Mouse (Mus musculus) small intestine, adult 2 months (tissue): Measurements from ENCODE around the gene Sh3yl1. TPM values are rescaled to one million over a fixed set of nuclear protein-coding genes. Genes with fewer than 3 reads are reported as not detected.

Experiments used
- H3K27ac ChIP-seq: fragments of 200-500 bp; 2 replicates; pipeline ENCODE4 v1.5.1; 2012; ENCODE audit warnings: low read depth, low read length, control low read depth, inconsistent platforms; ENCODE audit not compliant: insufficient read depth
- H3K27me3 ChIP-seq: fragments of 200-500 bp; 2 replicates; pipeline ENCODE4 v1.6.1; 2012; ENCODE audit warnings: mild to moderate bottlenecking, moderate library complexity, low read length, inconsistent platforms; ENCODE audit not compliant: control insufficient read depth, insufficient read depth
- H3K36me3 ChIP-seq: fragments of 200-500 bp; 2 replicates; pipeline ENCODE4 v1.6.1; 2012; ENCODE audit warnings: mild to moderate bottlenecking, low read length, control low read depth, inconsistent platforms; ENCODE audit not compliant: control insufficient read depth, insufficient read depth
- H3K4me1 ChIP-seq: fragments of 200-500 bp; 2 replicates; pipeline ENCODE4 v1.6.1; 2012; ENCODE audit warnings: low read length, inconsistent platforms, mixed read lengths; ENCODE audit not compliant: control insufficient read depth, insufficient read depth, insufficient read length
- H3K4me3 ChIP-seq: fragments of 200-500 bp; 2 replicates; pipeline ENCODE4 v1.5.1; 2012; ENCODE audit warnings: low read depth, mild to moderate bottlenecking, control low read depth, inconsistent platforms, low read length, moderate library complexity
- CTCF ChIP-seq: fragments of 200-500 bp; IDR thresholded peaks from 2 replicates; pipeline ENCODE4 v1.5.1; 2012; ENCODE audit warnings: low read depth, mild to moderate bottlenecking, control low read depth, inconsistent platforms, low read length, moderate library complexity, mixed read lengths; ENCODE audit not compliant: insufficient replicate concordance, insufficient read length; ENCODE audit errors: extremely low read depth
- POLR2A ChIP-seq: fragments of 200-500 bp; IDR thresholded peaks from 2 replicates; pipeline ENCODE4 v1.6.1; 2012; ENCODE audit warnings: low read depth, mild to moderate bottlenecking, control low read depth, inconsistent platforms, low read length, moderate library complexity
- WGBS: fragments of 180-500 bp; shearing (Covaris S2); methylation state at CpG from one replicate; pipeline ENCODE4 v1.1.7; 2018; 5-methylcytosine and 5-hydroxymethylcytosine counted together
- polyA plus RNA-seq: library from polyadenylated mRNA; depleted of rRNA; stranded (reverse); fragments of >200 nt; gene quantifications from 2 replicates; pipeline ENCODE4 v1.2.3, GENCODE M21; 2012; rRNA removed

Gene Sh3yl1
- polyA plus RNA-seq, 1 experiment, result 3.4 TPM

GRCm38 (mm10) chr12:30944197-30944596 is 32.7 kb downstream of the Sh3yl1 start:
- Histone ChIP-seq H3K27me3 (no peaks in the 10 kb centered on the region), H3K27ac (peak overlapping the region; percentile 50), H3K36me3 (peaks cover 19% of the 10 kb centered on the region), H3K4me1 (peaks cover 4% of the 10 kb centered on the region; the same call in 1 of the 2 replicates), H3K4me3 (no peak overlapping the region)
- WGBS, result 64% methylated on average over 3 of the region's 3 CpGs
- TF ChIP-seq POLR2A, result no peak
- TF ChIP-seq CTCF, result no peak

DNA sequence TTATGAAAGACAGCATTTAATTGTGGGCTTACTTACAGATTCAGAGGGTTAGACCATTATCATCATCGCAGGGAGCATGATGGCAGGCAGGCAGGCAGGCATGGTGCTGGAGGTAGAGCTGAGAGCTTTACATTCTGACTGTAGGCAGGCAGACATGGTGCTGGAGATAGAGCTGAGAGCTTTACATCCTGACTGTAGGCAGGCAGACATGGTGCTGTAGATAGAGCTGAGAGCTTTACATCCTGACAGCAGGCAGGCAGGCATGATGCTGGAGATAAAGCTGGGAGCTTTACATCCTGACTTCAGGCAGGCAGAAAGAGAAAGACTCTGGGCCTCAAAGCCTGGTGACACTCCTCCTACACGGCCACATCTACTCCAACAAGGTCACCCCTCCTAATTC is 59.2 kb downstream of the Sh3yl1 start:
- Histone ChIP-seq H3K4me1 (no peaks in the 10 kb centered on the region), H3K4me3 (no peak overlapping the region), H3K27ac (no peak overlapping the region), H3K27me3 (no peaks in the 10 kb centered on the region), H3K36me3 (no peaks in the 10 kb centered on the region)
- 72% methylated on average over 2 of the region's 2 CpGs for WGBS
- TF ChIP-seq CTCF (no peak), POLR2A (no peak)

DNA sequence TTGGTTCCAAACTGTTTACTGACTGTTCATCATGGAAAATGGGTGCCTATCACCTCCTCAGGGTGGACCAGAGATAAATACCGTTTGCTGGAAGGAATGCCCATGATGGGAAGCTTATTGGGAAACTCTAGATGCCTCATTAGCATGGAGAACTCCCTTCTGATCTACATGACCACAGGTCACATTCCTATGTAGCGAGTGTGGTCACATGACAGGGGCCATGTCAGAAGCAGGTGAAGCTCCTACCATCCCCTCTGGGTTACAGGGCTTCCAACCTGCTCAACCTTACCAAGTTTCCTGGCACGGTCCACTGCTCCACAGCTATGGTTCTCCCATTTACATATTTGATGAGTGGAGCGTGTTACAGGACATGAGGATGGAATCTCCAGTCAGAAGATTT is 92.3 kb downstream of the Sh3yl1 start:
- H3K27ac ChIP-seq, result no peak overlapping the region
- WGBS, result 75% methylated on average over 4 of the region's 4 CpGs
- no peak for TF ChIP-seq CTCF
- no peak for TF ChIP-seq POLR2A
- H3K27me3 ChIP-seq, result no peaks in the 10 kb centered on the region
- H3K36me3 ChIP-seq, result no peaks in the 10 kb centered on the region
- H3K4me1 ChIP-seq, result no peaks in the 10 kb centered on the region
- H3K4me3 ChIP-seq, result no peak overlapping the region

- TF ChIP-seq POLR2A (no peak), CTCF (peak; percentile 81; the same call in 1 of the 2 replicates)
- no peaks in the 10 kb centered on the region for H3K27me3 ChIP-seq
- H3K27ac ChIP-seq, result no peak overlapping the region
- H3K36me3 ChIP-seq, result no peaks in the 10 kb centered on the region
- H3K4me1 ChIP-seq, result no peaks in the 10 kb centered on the region
- 15% methylated on average over 3 of the region's 3 CpGs for WGBS
- H3K4me3 ChIP-seq, result no peak overlapping the region
Observed at GRCm38 (mm10) chr12:31005010-31005409, 93.5 kb downstream of the Sh3yl1 start.

GRCm38 (mm10) chr12:31008171-31008570 is 96.7 kb downstream of the Sh3yl1 start:
- H3K36me3 ChIP-seq, result no peaks in the 10 kb centered on the region
- TF ChIP-seq CTCF (no peak), POLR2A (no peak)

More at GRCm38 (mm10) chr12:31008171-31008570, 96.7 kb downstream of the Sh3yl1 start:
- no peak overlapping the region for H3K4me3 ChIP-seq
- no peak overlapping the region for H3K27ac ChIP-seq
- no peaks in the 10 kb centered on the region for H3K27me3 ChIP-seq
- no peaks in the 10 kb centered on the region for H3K4me1 ChIP-seq
- 15% methylated on average over 6 of the region's 6 CpGs for WGBS

Other genes starting within 250 kb of the Sh3yl1 start
- gene Alkal2, start 27.3 kb upstream of the Sh3yl1 start, polyA plus RNA-seq, result 0.08 and 0.29 TPM in 2 replicates
- gene Acp1, start 79 bp upstream of the Sh3yl1 start, polyA plus RNA-seq, result 2.5 and 4.4 TPM in 2 replicates
- gene Fam110c, start 162.2 kb downstream of the Sh3yl1 start, polyA plus RNA-seq, result 6.4 and 10.8 TPM in 2 replicates